Mouse (Mus musculus): ENCODE data around the gene Itgal. TPM values are rescaled to one million over a fixed set of nuclear protein-coding genes. Genes with fewer than 3 reads are reported as not detected.
A peak's percentile ranks its signal among the peaks of the same experiment; 100 is the strongest.

Gene Itgal
- total RNA-seq, 1 experiment: 2.2 TPM

GRCm38 (mm10) chr7:127270666-127271065 is 25.4 kb upstream of the Itgal start:
- TF ChIP-seq HCFC1 (IDR thresholded peaks at IDR 0.05; ENCODE audit: borderline replicate concordance, insufficient read depth, low read length): no peak
- in situ Hi-C loops (cut with MboI; ENCODE audit: low sequenced_read_pairs in 2 of 2, unreplicated experiment in 2 of 2): no loop called here
- no peaks in the 10 kb centered on the region; a peak in 1 of 4 replicates for H3K4me1 ChIP-seq (ENCODE audit: control insufficient read depth in 2 of 2, insufficient read depth in 2 of 2, low read length in 2 of 2, poor library complexity in 1 of 2)

DNA sequence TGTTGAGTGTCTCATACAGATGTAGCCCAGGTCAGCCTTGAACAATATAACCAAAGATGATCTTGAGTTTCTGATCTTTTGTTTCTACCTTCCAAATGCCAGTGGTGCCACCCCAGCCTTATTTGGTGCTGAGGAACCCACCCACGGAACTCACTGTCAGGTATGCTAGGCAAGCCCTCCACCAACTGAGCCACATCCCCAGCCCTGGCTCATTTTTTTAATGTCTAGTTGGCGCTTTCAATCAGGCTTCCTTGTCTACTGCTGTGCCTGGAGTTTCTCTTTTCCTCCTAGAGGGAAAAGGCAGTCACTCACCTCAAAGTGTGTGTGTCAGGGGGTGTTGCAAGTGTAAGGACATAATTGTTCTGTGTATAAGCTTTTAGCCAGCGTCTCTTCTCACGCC is 25.0 kb upstream of the Itgal start:
- no peaks in the 10 kb centered on the region; a peak in 1 of 4 replicates for H3K4me1 ChIP-seq (ENCODE audit: control insufficient read depth in 2 of 2, insufficient read depth in 2 of 2, low read length in 2 of 2, poor library complexity in 1 of 2)
- no peak overlapping the region for H3K4me3 ChIP-seq (ENCODE audit: insufficient read depth in 1 of 2, low read depth in 1 of 2, low read length in 2 of 2, poor library complexity in 1 of 2, severe bottlenecking in 1 of 2)
- H3K9ac ChIP-seq (ENCODE audit: insufficient read depth, low read depth, low read length, poor library complexity, severe bottlenecking): no peak overlapping the region
- in situ Hi-C loops (cut with MboI; ENCODE audit: low sequenced_read_pairs in 2 of 2, unreplicated experiment in 2 of 2): no loop called here
- TF ChIP-seq HCFC1 (IDR thresholded peaks at IDR 0.05; ENCODE audit: borderline replicate concordance, insufficient read depth, low read length): no peak
- TF ChIP-seq MAFK (IDR thresholded peaks at IDR 0.05; ENCODE audit: insufficient read depth, low read depth, low read length): no peak
- no peak for TF ChIP-seq ZNF384 (IDR thresholded peaks at IDR 0.05; ENCODE audit: low read depth, low read length)
- no peak for TF ChIP-seq CHD2 (IDR thresholded peaks at IDR 0.05; ENCODE audit: low read depth, low read length)
- TF ChIP-seq ZC3H11A (IDR thresholded peaks at IDR 0.05; ENCODE audit: borderline replicate concordance, low read depth, low read length): no peak
- no peak overlapping the region for H3K27ac ChIP-seq (ENCODE audit: insufficient read depth, low read depth, low read length, poor library complexity, severe bottlenecking)
- peaks cover 11% of the 10 kb centered on the region for H3K36me3 ChIP-seq (ENCODE audit: control insufficient read depth, insufficient read depth, low read length, poor library complexity, severe bottlenecking)
- no peaks in the 10 kb centered on the region for H3K9me3 ChIP-seq (ENCODE audit: control insufficient read depth, insufficient read depth, low read depth, low read length)
- DNase-seq (ENCODE audit: low read depth, low spot score): no peak

More at GRCm38 (mm10) chr7:127270666-127271065, 25.4 kb upstream of the Itgal start:
- Histone ChIP-seq H3K4me3 (ENCODE audit: insufficient read depth in 1 of 2, low read depth in 1 of 2, low read length in 2 of 2, poor library complexity in 1 of 2, severe bottlenecking in 1 of 2) (no peak overlapping the region), H3K9me3 (ENCODE audit: control insufficient read depth, insufficient read depth, low read depth, low read length) (no peaks in the 10 kb centered on the region), H3K36me3 (ENCODE audit: control insufficient read depth, insufficient read depth, low read length, poor library complexity, severe bottlenecking) (peaks cover 11% of the 10 kb centered on the region), H3K27ac (ENCODE audit: insufficient read depth, low read depth, low read length, poor library complexity, severe bottlenecking) (no peak overlapping the region), H3K9ac (ENCODE audit: insufficient read depth, low read depth, low read length, poor library complexity, severe bottlenecking) (no peak overlapping the region)
- no peak for DNase-seq (ENCODE audit: low read depth, low spot score)

DNA sequence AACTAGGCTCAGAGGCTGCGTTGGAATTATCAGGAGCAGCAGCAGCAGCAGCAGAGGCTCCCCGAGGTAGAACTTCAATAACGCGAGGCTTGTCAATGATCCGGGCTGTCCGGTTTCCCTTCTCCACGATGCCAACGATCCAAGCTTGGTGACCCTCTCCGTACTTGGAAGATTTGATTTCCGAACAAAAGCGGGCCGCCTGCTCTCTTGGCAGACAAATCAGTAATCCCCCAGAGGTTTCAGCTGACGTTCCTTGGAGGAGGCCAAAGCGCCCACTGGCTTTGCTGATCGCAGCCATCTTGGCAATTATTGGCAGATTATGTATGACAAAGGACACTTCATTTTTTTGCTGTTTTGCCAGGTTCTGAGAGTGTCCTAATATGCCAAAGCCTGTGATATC is 23.5 kb upstream of the Itgal start:
- in situ Hi-C loops (cut with MboI; ENCODE audit: low sequenced_read_pairs in 2 of 2, unreplicated experiment in 2 of 2): no loop called here
- peaks cover 11% of the 10 kb centered on the region for H3K36me3 ChIP-seq (ENCODE audit: control insufficient read depth, insufficient read depth, low read length, poor library complexity, severe bottlenecking)
- no peak for DNase-seq (ENCODE audit: low read depth, low spot score)
- no peaks in the 10 kb centered on the region for H3K9me3 ChIP-seq (ENCODE audit: control insufficient read depth, insufficient read depth, low read depth, low read length)
- TF ChIP-seq ZNF384 (IDR thresholded peaks at IDR 0.05; ENCODE audit: low read depth, low read length) (no peak), HCFC1 (IDR thresholded peaks at IDR 0.05; ENCODE audit: borderline replicate concordance, insufficient read depth, low read length) (no peak), CHD2 (IDR thresholded peaks at IDR 0.05; ENCODE audit: low read depth, low read length) (no peak), ZC3H11A (IDR thresholded peaks at IDR 0.05; ENCODE audit: borderline replicate concordance, low read depth, low read length) (no peak), MAFK (IDR thresholded peaks at IDR 0.05; ENCODE audit: insufficient read depth, low read depth, low read length) (no peak)
- H3K27ac ChIP-seq (ENCODE audit: insufficient read depth, low read depth, low read length, poor library complexity, severe bottlenecking): no peak overlapping the region
- no peaks in the 10 kb centered on the region; a peak in 1 of 4 replicates for H3K4me1 ChIP-seq (ENCODE audit: control insufficient read depth in 2 of 2, insufficient read depth in 2 of 2, low read length in 2 of 2, poor library complexity in 1 of 2)
- peak overlapping the region; percentile 96 for H3K9ac ChIP-seq (ENCODE audit: insufficient read depth, low read depth, low read length, poor library complexity, severe bottlenecking)
- peak overlapping the region; percentile 86 to 93 for H3K4me3 ChIP-seq (ENCODE audit: insufficient read depth in 1 of 2, low read depth in 1 of 2, low read length in 2 of 2, poor library complexity in 1 of 2, severe bottlenecking in 1 of 2)

GRCm38 (mm10) chr7:127273118-127273923 is 22.7 kb upstream of the Itgal start:
- peaks cover 11% of the 10 kb centered on the region for H3K36me3 ChIP-seq (ENCODE audit: control insufficient read depth, insufficient read depth, low read length, poor library complexity, severe bottlenecking)
- H3K4me3 ChIP-seq (ENCODE audit: insufficient read depth in 1 of 2, low read depth in 1 of 2, low read length in 2 of 2, poor library complexity in 1 of 2, severe bottlenecking in 1 of 2): peak overlapping the region; percentile 86 to 93
- DNase-seq (ENCODE audit: low read depth, low spot score): no peak
- in situ Hi-C loops (cut with MboI; ENCODE audit: low sequenced_read_pairs in 2 of 2, unreplicated experiment in 2 of 2): no loop called here
- peak overlapping the region; percentile 56; the same call in 1 of the 2 replicates for H3K27ac ChIP-seq (ENCODE audit: insufficient read depth, low read depth, low read length, poor library complexity, severe bottlenecking)
- H3K9ac ChIP-seq (ENCODE audit: insufficient read depth, low read depth, low read length, poor library complexity, severe bottlenecking): peak overlapping the region; percentile 96
- peaks cover 0 to 5% of the 10 kb centered on the region in 2 experiments; a peak in 1 of 4 replicates for H3K4me1 ChIP-seq (ENCODE audit: control insufficient read depth in 2 of 2, insufficient read depth in 2 of 2, low read length in 2 of 2, poor library complexity in 1 of 2)
- TF ChIP-seq ZNF384 (IDR thresholded peaks at IDR 0.05; ENCODE audit: low read depth, low read length): no peak
- no peaks in the 10 kb centered on the region for H3K9me3 ChIP-seq (ENCODE audit: control insufficient read depth, insufficient read depth, low read depth, low read length)

Data from ES-E14 (cell line).